Mouse (Mus musculus) MEL (cell line): ENCODE results near the gene Cemip2. TPM values are rescaled to one million over a fixed set of nuclear protein-coding genes. Genes with fewer than 3 reads are reported as not detected.

ENCODE experiments used
- DNase-seq: peaks from one replicate; pipeline ENCODE4 v3.0.0; 2011; ENCODE audit warnings: low read depth, low spot score
- H3K27ac ChIP-seq: 2 replicates; pipeline ENCODE4 v1.5.1; 2012; ENCODE audit warnings: low read depth, mild to moderate bottlenecking, control low read depth, low read length, moderate library complexity; ENCODE audit not compliant: control insufficient read depth
- H3K27me3 ChIP-seq, 2 experiments: fragments of 150-350 bp in 1 of 2; sonication (generic) in 1 of 2; 2 replicates each; pipeline ENCODE4 v1.6.1; 2012; ENCODE audit warnings: low read length in 2 of 2, mild to moderate bottlenecking in 2 of 2, improper control_type of control experiment in 1 of 2, moderate library complexity in 1 of 2; ENCODE audit not compliant: insufficient read depth in 2 of 2, control insufficient read depth in 1 of 2
- H3K36me3 ChIP-seq, 2 experiments: 2 replicates each; pipeline ENCODE4 v1.6.1; 2012 to 2014; ENCODE audit warnings: low read length in 2 of 2, improper control_type of control experiment in 1 of 2, inconsistent platforms in 1 of 2, mild to moderate bottlenecking in 1 of 2; ENCODE audit not compliant: insufficient read depth in 2 of 2, control insufficient read depth in 1 of 2
- H3K4me1 ChIP-seq, 2 experiments: fragments of 150-350 bp in 1 of 2; sonication (generic) in 1 of 2; 2 replicates each; pipeline ENCODE4 v1.6.1; 2012; ENCODE audit warnings: low read length in 2 of 2, improper control_type of control experiment in 1 of 2, mild to moderate bottlenecking in 1 of 2; ENCODE audit not compliant: insufficient read depth in 2 of 2, control insufficient read depth in 1 of 2
- H3K4me3 ChIP-seq, 2 experiments: fragments of 150-350 bp in 1 of 2; sonication (generic) in 1 of 2; 2 replicates each; pipeline ENCODE4 v1.5.1; 2012; ENCODE audit warnings: low read depth in 2 of 2, low read length in 2 of 2, mild to moderate bottlenecking in 2 of 2, moderate library complexity in 2 of 2, control low read depth in 1 of 2, improper control_type of control experiment in 1 of 2; ENCODE audit not compliant: control insufficient read depth in 1 of 2, insufficient read depth in 1 of 2
- H3K79me2 ChIP-seq: 2 replicates; pipeline ENCODE4 v1.6.1; 2012; ENCODE audit warnings: mild to moderate bottlenecking, low read length, moderate library complexity; ENCODE audit not compliant: control insufficient read depth, poor library complexity, insufficient read depth
- H3K9ac ChIP-seq: 2 replicates; pipeline ENCODE4 v1.6.1; 2012; ENCODE audit warnings: low read depth, mild to moderate bottlenecking, control low read depth, low read length, moderate library complexity; ENCODE audit not compliant: control insufficient read depth, poor library complexity, severe bottlenecking
- H3K9me3 ChIP-seq: fragments of 150-350 bp; sonication (generic); replicated peaks from 2 replicates; pipeline ENCODE4 v1.6.1; 2012; ENCODE audit warnings: mild to moderate bottlenecking, low read length, improper control_type of control experiment, moderate library complexity; ENCODE audit not compliant: insufficient read depth
- CTCF ChIP-seq, 3 experiments: IDR thresholded peaks in 2 of 3; conservative IDR thresholded peaks in 1 of 3; 2 replicates each; pipeline ENCODE4 v1.5.1; 2011 to 2012; ENCODE audit warnings: low read length in 3 of 3, low read depth in 2 of 3, mild to moderate bottlenecking in 2 of 3, improper control_type of control experiment in 1 of 3, inconsistent platforms in 1 of 3, mixed read lengths in 1 of 3, moderate library complexity in 1 of 3; ENCODE audit not compliant: control insufficient read depth in 1 of 3, insufficient read depth in 1 of 3, poor library complexity in 1 of 3, severe bottlenecking in 1 of 3
- E2F4 ChIP-seq: IDR thresholded peaks from 2 replicates; pipeline ENCODE4 v1.6.1; 2011; ENCODE audit warnings: low read depth, low read length, improper control_type of control experiment, borderline replicate concordance
- ELF1 ChIP-seq: IDR thresholded peaks from 2 replicates; pipeline ENCODE4 v1.6.1; 2014; ENCODE audit warnings: low read depth, mild to moderate bottlenecking, inconsistent platforms, low read length, improper control_type of control experiment, moderate library complexity
- EP300 ChIP-seq, 2 experiments: IDR thresholded peaks; 2 replicates each; pipeline ENCODE4 v1.6.1; 2011; ENCODE audit warnings: improper control_type of control experiment in 2 of 2, low read length in 2 of 2, low read depth in 1 of 2, mild to moderate bottlenecking in 1 of 2
- ETS1 ChIP-seq: IDR thresholded peaks from 2 replicates; pipeline ENCODE4 v1.6.1; 2012; ENCODE audit warnings: low read depth, mild to moderate bottlenecking, inconsistent platforms, low read length, improper control_type of control experiment, moderate library complexity
- GATA1 ChIP-seq: IDR thresholded peaks from 2 replicates; pipeline ENCODE4 v1.6.1; 2011; ENCODE audit warnings: low read depth, low read length, improper control_type of control experiment
- JUND ChIP-seq: IDR thresholded peaks from 2 replicates; pipeline ENCODE4 v1.6.1; 2011; ENCODE audit warnings: low read depth, mild to moderate bottlenecking, improper control_type of control experiment, low read length
- MAFK ChIP-seq: IDR thresholded peaks from 2 replicates; pipeline ENCODE4 v1.6.1; 2011; ENCODE audit warnings: low read depth, mild to moderate bottlenecking, low read length, improper control_type of control experiment, borderline replicate concordance
- MAX ChIP-seq: IDR thresholded peaks from 2 replicates; pipeline ENCODE4 v1.6.1; 2011; ENCODE audit warnings: low read length, improper control_type of control experiment
- MEF2A ChIP-seq: IDR thresholded peaks from 2 replicates; pipeline ENCODE4 v1.6.1; 2014; ENCODE audit warnings: low read depth, mild to moderate bottlenecking, inconsistent platforms, low read length, improper control_type of control experiment; ENCODE audit not compliant: poor library complexity, insufficient replicate concordance, severe bottlenecking; ENCODE audit errors: extremely low read depth
- MXI1 ChIP-seq: IDR thresholded peaks from 2 replicates; pipeline ENCODE4 v1.6.1; 2011; ENCODE audit warnings: mild to moderate bottlenecking, low read depth, low read length, improper control_type of control experiment
- MYB ChIP-seq: IDR thresholded peaks from 2 replicates; pipeline ENCODE4 v1.6.1; 2011; ENCODE audit warnings: mild to moderate bottlenecking, low read depth, low read length, improper control_type of control experiment
- MYC ChIP-seq: IDR thresholded peaks from 2 replicates; pipeline ENCODE4 v1.6.1; 2011; ENCODE audit warnings: low read depth, mild to moderate bottlenecking, low read length, improper control_type of control experiment, moderate library complexity
- POLR2AphosphoS2 ChIP-seq: IDR thresholded peaks from 2 replicates; pipeline ENCODE4 v1.6.1; 2011; ENCODE audit warnings: low read length, improper control_type of control experiment
- RCOR1 ChIP-seq: IDR thresholded peaks from 2 replicates; pipeline ENCODE4 v1.6.1; 2012; ENCODE audit warnings: low read depth, mild to moderate bottlenecking, inconsistent platforms, low read length, improper control_type of control experiment
- SIN3A ChIP-seq: IDR thresholded peaks from 2 replicates; pipeline ENCODE4 v1.6.1; 2012; ENCODE audit warnings: low read length, improper control_type of control experiment, inconsistent platforms
- SMC3 ChIP-seq: IDR thresholded peaks from 2 replicates; pipeline ENCODE4 v1.6.1; 2011; ENCODE audit warnings: low read depth, low read length, improper control_type of control experiment
- TAL1 ChIP-seq: IDR thresholded peaks from 2 replicates; pipeline ENCODE4 v1.6.1; 2012; ENCODE audit warnings: mild to moderate bottlenecking, inconsistent platforms, low read length, moderate library complexity, mixed read lengths
- TBP ChIP-seq: IDR thresholded peaks from 2 replicates; pipeline ENCODE4 v1.8.0; 2011; ENCODE audit warnings: low read depth, low read length, improper control_type of control experiment
- TCF12 ChIP-seq: IDR thresholded peaks from 2 replicates; pipeline ENCODE4 v1.6.1; 2014; ENCODE audit warnings: low read depth, mild to moderate bottlenecking, inconsistent platforms, low read length, improper control_type of control experiment, moderate library complexity
- UBTF ChIP-seq: IDR thresholded peaks from 2 replicates; pipeline ENCODE4 v1.6.1; 2012; ENCODE audit warnings: low read depth, mild to moderate bottlenecking, inconsistent platforms, low read length, improper control_type of control experiment, moderate library complexity, borderline replicate concordance; ENCODE audit not compliant: insufficient read depth
- USF1 ChIP-seq: IDR thresholded peaks from 2 replicates; pipeline ENCODE4 v1.6.1; 2014; ENCODE audit warnings: low read depth, mild to moderate bottlenecking, inconsistent platforms, low read length, improper control_type of control experiment, moderate library complexity
- USF2 ChIP-seq, 2 experiments: IDR thresholded peaks; 2 replicates each; pipeline ENCODE4 v1.6.1; 2011 to 2012; ENCODE audit warnings: improper control_type of control experiment in 2 of 2, low read length in 2 of 2, borderline replicate concordance in 1 of 2, inconsistent platforms in 1 of 2, low read depth in 1 of 2, mild to moderate bottlenecking in 1 of 2; ENCODE audit not compliant: insufficient read depth in 1 of 2
- ZKSCAN1 ChIP-seq: IDR thresholded peaks from 2 replicates; pipeline ENCODE4 v1.6.1; 2012; ENCODE audit warnings: low read depth, mild to moderate bottlenecking, inconsistent platforms, low read length, improper control_type of control experiment, moderate library complexity
- polyA plus RNA-seq, 2 experiments: library from polyadenylated mRNA; stranded (reverse) in 1 of 2; unstranded in 1 of 2; fragments of >175 nt in 1 of 2; fragments of >200 nt in 1 of 2; gene quantifications; 2 replicates each; pipeline versions ENCODE4 v1.2.1 to v1.2.4; 2012; ENCODE audit warnings: low replicate concordance in 2 of 2, low read depth in 1 of 2; ENCODE audit not compliant: insufficient read length in 2 of 2, insufficient read depth in 1 of 2, missing spikeins in 1 of 2
- total RNA-seq: library from RNA; depleted of rRNA; stranded (reverse); fragments of 300-350 nt; gene quantifications from 2 replicates; pipeline ENCODE4 v1.2.3, GENCODE M21; 2012

The Cemip2 gene
- total and polyA plus RNA-seq, 3 experiments, result 5.0 to 5.9 TPM; not detected in 1

DNA sequence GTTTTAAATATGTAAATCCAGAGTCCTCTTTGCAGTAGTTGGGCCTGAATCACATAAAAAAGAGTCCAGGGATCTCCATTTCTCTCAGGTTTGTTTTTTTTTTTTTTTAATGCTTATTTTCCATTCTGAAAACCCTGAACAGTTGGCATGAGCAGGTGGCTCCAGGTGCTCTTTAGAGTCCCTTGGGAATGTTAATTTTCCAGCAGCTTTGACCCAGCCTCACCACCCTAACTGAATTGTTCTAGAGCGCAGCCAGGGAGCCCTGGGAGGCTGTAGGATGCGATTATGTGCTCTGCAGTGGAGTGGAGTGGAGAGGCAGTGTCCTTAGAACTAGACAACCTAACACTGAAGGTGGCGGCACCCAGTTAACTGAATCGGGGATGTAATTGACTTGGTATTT is 13.7 kb downstream of the Cemip2 start:
- H3K27ac ChIP-seq, result no peak overlapping the region
- no peak for TF ChIP-seq ELF1
- no peak for TF ChIP-seq CTCF (IDR thresholded peaks at IDR 0.05 in 2 of 3, conservative IDR thresholded peaks at IDR 0.05 in 1 of 3; ENCODE audit: control insufficient read depth in 1 of 3, insufficient read depth in 1 of 3, low read depth in 2 of 3, low read length in 3 of 3, poor library complexity in 1 of 3, severe bottlenecking in 1 of 3)
- no peak for TF ChIP-seq USF2 (IDR thresholded peaks at IDR 0.05; ENCODE audit: borderline replicate concordance in 1 of 2, insufficient read depth in 1 of 2, low read depth in 1 of 2, low read length in 2 of 2)
- TF ChIP-seq TBP, result no peak
- no peak for TF ChIP-seq POLR2AphosphoS2
- TF ChIP-seq RCOR1, result no peak
- TF ChIP-seq, all 39 proteins: peak for 0
- H3K79me2 ChIP-seq, result no peaks in the 10 kb centered on the region
- no peaks in the 10 kb centered on the region for H3K27me3 ChIP-seq
- H3K9me3 ChIP-seq, result no peaks in the 10 kb centered on the region
- H3K36me3 ChIP-seq, result no peaks in the 10 kb centered on the region; a peak in 1 of 4 replicates
- DNase-seq, result no peak
- no peak overlapping the region for H3K4me3 ChIP-seq
- no peaks in the 10 kb centered on the region for H3K4me1 ChIP-seq
- no peak overlapping the region for H3K9ac ChIP-seq

DNA sequence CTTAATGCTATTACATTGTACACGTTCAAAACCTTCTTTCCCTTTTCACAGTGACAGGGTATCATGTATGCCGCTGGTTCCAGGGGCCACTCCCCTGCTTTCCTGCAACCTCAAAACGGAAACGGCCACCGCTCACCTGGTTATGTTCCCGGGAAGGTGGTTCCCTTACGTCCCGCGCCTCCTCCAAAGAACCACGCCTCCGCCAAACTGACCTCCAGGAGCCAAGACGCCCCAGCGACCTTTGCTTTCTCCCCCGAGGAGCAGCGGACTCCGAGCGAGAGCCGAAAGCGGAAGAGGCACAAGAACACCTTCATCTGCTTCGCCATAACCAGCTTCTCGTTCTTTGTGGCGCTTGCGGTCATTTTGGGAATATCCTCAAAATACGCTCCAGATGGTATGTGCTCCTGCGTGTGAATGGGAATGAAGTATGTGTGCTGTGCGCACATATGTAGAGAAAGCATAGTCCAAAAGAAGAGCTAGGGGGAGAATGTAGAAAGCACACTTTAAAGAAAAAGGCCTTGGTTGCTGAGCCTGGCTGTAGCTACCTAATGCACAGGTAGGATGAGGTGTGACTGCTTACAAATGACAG is 14.5 kb downstream of the Cemip2 start:
- no peak overlapping the region for H3K27ac ChIP-seq
- TF ChIP-seq JUND (no peak), MEF2A (no peak), TCF12 (no peak), MAFK (no peak), UBTF (no peak), SIN3A (no peak), MYC (no peak)
- no peak overlapping the region for H3K9ac ChIP-seq
- no peaks in the 10 kb centered on the region for H3K79me2 ChIP-seq
- no peaks in the 10 kb centered on the region for H3K9me3 ChIP-seq
- no peak for DNase-seq
- no peaks in the 10 kb centered on the region for H3K27me3 ChIP-seq
- H3K4me3 ChIP-seq, result no peak overlapping the region
- no peaks in the 10 kb centered on the region for H3K4me1 ChIP-seq
- H3K36me3 ChIP-seq, result no peaks in the 10 kb centered on the region; a peak in 1 of 4 replicates

DNA sequence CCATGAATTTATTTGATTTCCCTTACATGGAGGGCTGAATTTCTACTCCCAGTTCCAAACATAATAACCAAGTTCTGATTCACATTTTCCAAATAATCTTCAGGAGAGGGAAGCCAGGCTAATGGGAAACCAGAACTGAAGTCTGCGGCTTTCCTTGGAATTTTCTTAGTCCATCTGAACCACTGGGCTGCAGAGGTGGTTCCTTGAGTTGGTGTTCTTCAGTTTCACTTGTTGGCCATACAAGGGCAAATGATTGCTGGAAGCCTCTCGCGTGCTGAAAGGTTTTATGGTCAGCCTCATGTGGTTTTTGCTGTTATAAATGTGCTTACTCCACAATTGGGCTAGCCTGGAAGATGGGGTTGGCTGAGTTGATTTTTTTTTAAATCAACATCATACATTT is 16.4 kb downstream of the Cemip2 start:
- no peaks in the 10 kb centered on the region for H3K9me3 ChIP-seq
- no peak overlapping the region for H3K9ac ChIP-seq
- TF ChIP-seq JUND, result no peak
- TF ChIP-seq E2F4, result no peak
- no peak for TF ChIP-seq MYB
- no peak for TF ChIP-seq SIN3A
- TF ChIP-seq USF1, result no peak
- TF ChIP-seq EP300 (IDR thresholded peaks at IDR 0.05; ENCODE audit: low read depth in 1 of 2, low read length in 2 of 2), result no peak
- no peak for TF ChIP-seq GATA1
- TF ChIP-seq MYC, result no peak
- TF ChIP-seq TAL1, result no peak
- no peak for TF ChIP-seq ZKSCAN1
- TF ChIP-seq ELF1, result no peak
- TF ChIP-seq SMC3, result no peak
- TF ChIP-seq ETS1, result no peak
- no peak for TF ChIP-seq CTCF (IDR thresholded peaks at IDR 0.05 in 2 of 3, conservative IDR thresholded peaks at IDR 0.05 in 1 of 3; ENCODE audit: control insufficient read depth in 1 of 3, insufficient read depth in 1 of 3, low read depth in 2 of 3, low read length in 3 of 3, poor library complexity in 1 of 3, severe bottlenecking in 1 of 3)
- no peak for TF ChIP-seq USF2 (IDR thresholded peaks at IDR 0.05; ENCODE audit: borderline replicate concordance in 1 of 2, insufficient read depth in 1 of 2, low read depth in 1 of 2, low read length in 2 of 2)
- no peak for TF ChIP-seq MXI1
- TF ChIP-seq MAX, result no peak
- no peak overlapping the region for H3K4me3 ChIP-seq
- no peak for DNase-seq
- peaks cover 5 to 8% of the 10 kb centered on the region in 2 experiments; a peak in 3 of 4 replicates for H3K4me1 ChIP-seq
- H3K27ac ChIP-seq, result no peak overlapping the region
- peaks cover 0 to 9% of the 10 kb centered on the region in 2 experiments; a peak in 3 of 4 replicates for H3K36me3 ChIP-seq
- no peaks in the 10 kb centered on the region for H3K27me3 ChIP-seq
- H3K79me2 ChIP-seq, result no peaks in the 10 kb centered on the region
